Mouse (Mus musculus): ENCODE data around the gene Stox1.
A peak's percentile ranks its signal among the peaks of the same experiment; 100 is the strongest.

Stox1 gene

DNA sequence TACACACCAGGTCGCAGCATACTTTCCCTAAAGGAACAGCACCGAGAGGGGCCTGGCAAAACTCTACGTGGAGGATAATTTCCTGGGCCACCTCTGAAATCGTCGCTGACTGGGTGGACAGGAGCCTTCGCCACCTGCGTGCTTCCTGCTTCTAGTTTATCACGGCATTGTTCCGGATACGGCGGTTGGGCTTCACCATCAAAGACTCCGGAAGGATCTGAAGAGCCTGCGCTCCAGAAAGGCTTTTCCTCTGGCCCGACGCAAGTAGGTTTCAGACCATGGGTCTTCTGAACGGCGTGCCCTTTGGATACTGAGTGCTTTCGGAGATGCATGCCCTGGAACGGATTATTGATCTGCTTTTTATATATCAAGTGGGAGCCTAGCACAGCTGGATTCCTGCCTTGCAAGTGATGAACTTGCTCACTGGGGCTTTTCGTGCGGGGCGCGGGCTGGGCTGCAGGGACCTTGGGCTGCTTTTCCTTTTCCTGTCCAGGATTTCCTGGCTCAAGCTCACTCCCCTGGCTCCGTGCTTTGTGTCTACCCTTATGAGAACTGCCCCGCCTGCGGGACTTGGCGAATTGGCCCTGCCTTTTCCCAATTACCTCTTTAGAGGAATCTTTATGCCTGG is 60.9 kb downstream of the Stox1 start:
- DNase-seq (ENCODE audit: low read depth, low spot score): peak; percentile 78

DNA sequence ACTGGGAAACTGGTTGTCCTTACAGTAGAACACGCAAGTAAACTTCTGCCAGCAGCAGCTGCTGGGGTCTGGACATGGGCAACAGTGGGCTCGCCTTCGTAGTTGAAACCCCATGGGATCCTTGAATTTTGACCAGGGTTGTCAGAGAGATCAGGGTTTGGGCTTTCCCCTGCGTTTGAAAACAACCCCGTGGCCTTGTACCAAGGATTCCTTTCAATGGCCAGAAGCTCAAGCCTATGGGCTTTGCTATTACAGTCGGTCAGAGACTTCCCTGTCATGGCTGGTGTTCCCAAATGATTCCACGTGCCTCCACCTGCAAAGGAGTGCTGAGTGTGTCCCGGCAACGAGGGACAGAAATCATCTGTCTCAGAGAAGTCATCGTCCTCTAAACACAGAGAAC is 61.8 kb downstream of the Stox1 start:
- no peak for DNase-seq (ENCODE audit: low read depth, low spot score)

DNA sequence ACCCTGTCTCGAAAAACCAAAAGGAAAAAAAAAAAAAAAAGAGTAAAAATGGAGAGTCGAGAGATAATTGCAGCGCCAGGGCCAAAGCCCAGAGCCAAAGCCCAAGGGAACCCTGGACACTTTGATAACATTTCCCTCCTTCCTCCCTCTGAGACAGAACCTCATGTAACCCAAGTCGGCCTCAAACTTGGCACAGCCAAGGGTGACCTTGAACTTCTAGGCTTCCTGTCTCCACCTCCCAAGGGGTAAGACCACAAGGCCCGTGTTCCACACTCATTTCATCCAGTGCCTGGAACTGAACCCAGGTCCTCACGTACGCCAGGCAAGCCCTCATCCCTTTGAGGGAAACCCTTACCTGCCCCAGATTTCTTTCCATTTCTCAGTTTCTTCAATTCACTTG is 69.2 kb downstream of the Stox1 start:
- no peak for DNase-seq (ENCODE audit: low read depth, low spot score)

DNA sequence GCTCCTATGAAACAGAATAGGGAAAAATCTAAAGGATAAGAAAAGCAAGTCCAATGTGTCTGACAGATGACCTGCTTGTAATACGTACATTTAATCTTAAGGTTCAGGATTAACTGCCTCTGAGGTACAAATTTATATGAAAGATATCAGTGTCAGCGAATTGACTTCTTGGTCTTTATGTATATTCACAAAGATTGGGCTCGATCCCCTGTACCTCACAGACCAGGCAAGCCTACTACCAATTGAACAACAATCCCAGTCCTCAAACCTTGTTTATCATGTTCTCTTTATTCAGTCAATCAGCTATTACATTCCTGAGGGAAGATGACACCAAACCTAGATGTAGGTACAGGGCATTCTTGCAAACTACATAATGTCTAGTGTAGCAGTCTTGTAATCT is 74.0 kb downstream of the Stox1 start:
- DNase-seq (ENCODE audit: low read depth, low spot score): no peak

DNA sequence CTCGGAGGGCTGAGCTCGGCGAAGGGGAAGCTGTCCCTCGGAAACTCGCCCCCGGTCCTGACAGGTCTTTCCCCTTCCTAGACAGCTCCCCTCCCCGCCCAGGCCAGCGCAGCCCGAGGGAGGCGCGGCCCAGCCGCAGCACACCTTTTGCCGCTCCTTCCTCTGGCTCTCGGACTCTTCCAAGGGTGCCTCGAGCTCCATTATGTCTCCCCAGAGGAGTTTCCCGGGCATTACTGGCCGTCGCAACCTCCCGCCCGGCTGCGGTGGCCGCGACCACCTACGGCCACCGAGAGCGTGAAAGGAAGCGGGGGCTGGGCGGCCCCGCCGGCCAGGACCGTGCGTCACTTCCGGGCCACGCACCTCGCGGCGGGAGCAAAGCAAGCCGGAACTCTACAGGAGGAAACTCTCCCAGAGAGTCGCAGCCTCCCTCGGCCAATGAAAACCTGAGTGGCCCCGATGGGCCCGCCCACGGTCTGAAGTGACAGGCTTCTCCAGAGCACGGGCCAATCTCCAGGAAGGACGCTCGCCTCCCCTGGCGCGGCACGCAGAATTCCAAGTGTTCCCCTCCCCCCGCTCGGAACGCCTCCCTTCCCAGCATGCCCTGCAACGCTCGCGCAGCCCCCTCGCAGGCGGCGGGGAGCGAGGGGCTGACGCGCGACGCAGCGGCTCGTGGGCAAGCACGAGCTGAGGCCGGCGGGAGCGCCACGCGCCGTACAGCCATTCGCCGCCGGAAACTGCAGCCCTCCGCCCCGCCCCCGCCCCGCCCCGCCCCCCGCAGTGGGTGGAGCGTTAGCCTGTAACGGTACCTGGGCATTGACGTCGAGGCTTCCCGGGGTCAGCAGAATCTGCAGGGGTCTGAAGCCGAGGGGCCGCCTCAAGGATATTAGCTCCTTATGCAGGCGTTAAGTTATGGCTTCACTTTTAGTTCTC is 74.8 kb downstream of the Stox1 start, which contains the start of gene Ddx50:
TSS of gene Ddx50 (minus strand) at position 338 of the 930 bp plus-strand sequence.
- DNase-seq (ENCODE audit: low read depth, low spot score): peak; percentile 98

DNA sequence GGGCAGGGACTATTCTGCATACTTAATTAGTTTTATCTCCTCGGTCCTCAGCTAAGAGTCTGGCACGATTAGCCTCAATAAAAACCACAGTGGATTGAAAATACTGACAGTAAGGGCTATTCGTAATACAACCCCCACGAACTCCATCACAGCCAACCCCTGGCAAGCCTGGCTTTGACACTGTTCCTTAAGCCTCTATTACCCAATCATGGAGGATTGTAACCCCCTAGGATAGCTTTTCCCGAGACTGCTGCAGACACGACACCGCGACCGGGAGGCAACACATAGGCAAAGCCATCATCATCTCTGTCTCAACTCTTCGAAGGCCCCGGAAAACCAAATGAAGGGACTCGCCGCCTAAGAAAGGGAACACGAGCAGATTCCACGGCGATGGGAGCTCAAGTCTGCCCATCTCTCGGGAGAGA is 75.6 kb downstream of the Stox1 start:
- no peak for DNase-seq (ENCODE audit: low read depth, low spot score)
